Mouse (Mus musculus) small intestine, adult 10 weeks (tissue): Measurements from ENCODE around the gene Tmem170b. TPM values are rescaled to one million over a fixed set of nuclear protein-coding genes. Genes with fewer than 3 reads are reported as not detected.

Experiments
- polyA plus RNA-seq: library from polyadenylated mRNA; stranded (reverse); fragments of 350-450 nt; fragmentation: Illumina TruSeq; extraction: RNeasy Lipid Tissue Mini Kit (QIAGEN cat#74804); gene quantifications from one replicate; pipeline ENCODE4 v1.2.3, GENCODE M21; 2014; ENCODE audit warnings: low replicate concordance

The Tmem170b gene
- 18.3 TPM for polyA plus RNA-seq

DNA sequence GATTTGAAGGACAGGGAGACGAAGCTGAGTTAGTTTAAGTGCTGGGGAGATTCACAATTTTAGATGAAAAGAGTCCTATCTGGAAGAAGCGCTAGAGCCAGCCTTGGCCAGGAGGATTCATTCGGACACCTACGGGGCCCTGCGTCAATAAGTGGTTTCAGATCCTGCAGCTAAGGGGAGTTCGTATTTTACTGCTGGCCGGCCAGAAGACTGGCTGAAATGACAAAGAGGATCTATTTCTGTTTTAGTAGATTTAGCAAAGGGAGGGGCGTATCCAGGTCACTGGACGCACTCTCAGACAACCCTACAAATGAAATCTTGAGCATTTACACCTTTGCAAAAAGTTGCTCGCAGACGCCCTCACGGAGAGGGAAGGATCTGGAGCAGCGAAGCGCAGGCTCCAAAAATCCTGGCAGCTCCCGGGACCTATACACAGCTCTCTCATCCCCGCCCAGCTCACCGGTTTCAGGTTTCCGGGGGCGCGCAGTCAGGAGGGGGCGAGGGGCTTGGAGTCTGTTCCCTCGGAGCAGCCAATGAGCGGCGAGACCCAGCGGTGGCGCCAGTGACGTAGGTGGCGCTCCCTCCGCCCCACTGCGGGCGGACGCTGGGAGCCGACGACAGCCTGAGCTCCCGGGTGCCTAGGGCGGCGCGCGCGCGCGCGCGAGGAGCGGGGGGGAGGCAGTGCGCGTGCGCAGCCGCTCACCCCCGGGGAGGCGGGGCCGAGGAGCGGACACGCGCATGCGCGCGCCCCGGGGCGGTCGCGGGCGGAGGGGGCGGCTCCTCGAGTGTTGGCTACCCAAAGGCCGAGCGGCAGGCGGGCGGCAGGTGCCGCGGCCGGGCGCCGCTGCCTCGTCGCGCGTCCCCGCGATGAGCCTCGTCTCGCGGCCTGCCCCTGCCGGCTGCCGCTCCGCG, at the start of gene Tmem170b:
Gene Tmem170b, plus strand, starts transcription at position 809 of the 912 bp plus-strand sequence.

Other genes starting within 250 kb of the Tmem170b start
- 43.0 TPM for gene Nedd9, start 118.5 kb upstream of the Tmem170b start, polyA plus RNA-seq
- gene Adtrp, start 241.8 kb downstream of the Tmem170b start, polyA plus RNA-seq: 391 TPM